Mouse (Mus musculus) olfactory bulb, adult 2 months (tissue): ENCODE measurements around the gene Fam76b.

Experiments used
- CTCF ChIP-seq: fragments of 200-500 bp; IDR thresholded peaks from 2 replicates; pipeline ENCODE4 v1.5.1; 2012; ENCODE audit warnings: low read depth, mild to moderate bottlenecking, low read length, moderate library complexity; ENCODE audit not compliant: insufficient read depth
- POLR2A ChIP-seq: fragments of 200-500 bp; IDR thresholded peaks from 2 replicates; pipeline ENCODE4 v1.6.1; 2012; ENCODE audit warnings: mild to moderate bottlenecking, low read depth, low read length, moderate library complexity; ENCODE audit not compliant: insufficient read depth

DNA sequence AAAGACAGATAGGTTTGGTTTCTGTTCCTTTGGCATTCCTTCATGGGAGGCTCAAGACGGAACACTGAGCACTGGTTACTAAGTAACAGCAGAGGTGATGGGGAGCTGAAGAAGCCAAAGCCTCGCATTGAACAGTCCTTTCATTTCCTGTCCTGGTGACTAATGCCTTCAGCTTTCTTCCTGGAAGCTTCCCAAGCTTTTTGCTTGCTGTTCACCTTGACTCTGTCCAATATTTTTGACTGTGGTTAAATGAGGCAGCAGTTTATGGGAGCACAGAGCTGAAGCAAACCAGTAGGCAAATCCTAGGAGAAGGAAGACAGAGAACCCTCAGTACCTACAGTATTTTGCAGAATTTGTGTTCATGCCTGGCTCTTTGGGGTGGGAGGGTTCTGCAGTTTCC, 47.8 kb downstream of the Fam76b start:
- TF ChIP-seq POLR2A (no peak), CTCF (no peak)
